In the genomic region with DNA sequence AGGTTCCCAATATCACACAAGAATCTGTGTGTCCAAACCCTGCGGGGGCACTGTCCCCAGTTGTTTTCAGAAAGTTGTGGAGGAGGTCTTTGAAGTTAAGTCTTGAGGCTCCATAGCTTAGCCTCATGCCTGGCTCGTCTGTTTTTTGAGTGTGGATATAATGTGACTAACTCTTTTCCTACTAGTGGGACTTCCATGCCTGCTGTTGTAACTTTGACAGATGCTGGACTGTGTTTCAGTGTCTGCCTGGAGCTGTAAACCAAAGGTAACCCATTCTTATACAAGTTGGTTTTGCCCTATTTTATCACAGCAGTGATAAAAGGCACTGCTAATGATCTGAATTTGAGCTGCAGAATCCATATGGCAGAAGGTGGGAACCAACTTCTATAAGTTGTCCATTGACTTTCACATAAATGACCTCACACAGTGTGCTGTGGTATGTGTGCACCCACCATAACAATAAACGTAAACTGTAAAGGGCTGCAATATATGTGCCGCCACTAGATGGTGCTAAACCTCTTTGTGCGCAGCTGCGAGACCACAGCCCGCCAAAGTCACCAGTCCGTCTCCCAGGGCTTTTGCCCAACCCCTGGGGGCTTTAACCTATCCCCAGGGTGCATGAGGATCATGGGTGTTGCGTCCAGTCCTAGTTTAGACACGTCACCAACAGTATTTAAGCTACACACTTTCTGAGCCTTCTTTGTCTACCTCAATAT, we compare ENCODE assay signal across 8 mouse cellular contexts. TPM values are rescaled to one million over a fixed set of nuclear protein-coding genes. Genes with fewer than 3 reads are reported as not detected.
DNase-seq lines count a peak whose midpoint lies in the region; ATAC-seq lines count a peak whose summit lies in the region.
"Not testable (repeated sequence)": the region's sequence is repeated elsewhere in the genome, so short reads cannot be mapped to it uniquely, and the experiment has no call there.

TSS of gene Gm8113 (plus strand) at position 703 of the 716 bp plus-strand sequence.

- H3K27me3 ChIP-seq in intestine, embryonic 14.5 days (replicated peaks; ENCODE audit: control insufficient read depth, insufficient read depth, low read length), result not testable (repeated sequence)

- peak within 1 kb of the TSS; percentile 74 for H3K9ac ChIP-seq in intestine, embryonic 14.5 days (ENCODE audit: low read length)

- intact Hi-C loops in gastrocnemius, postnatal 14 days (cut with DNase I; ENCODE audit: low total_unique reads), result not testable (repeated sequence)

- peak within 1 kb of the TSS; percentile 48 for H3K4me3 ChIP-seq in intestine, embryonic 14.5 days (ENCODE audit: low read depth, low read length)

- H3K36me3 ChIP-seq in intestine, embryonic 14.5 days (ENCODE audit: control insufficient read depth, insufficient read depth, low read length), result not testable (repeated sequence)

- H3K27ac ChIP-seq in intestine, embryonic 14.5 days (ENCODE audit: low read depth), result peak within 1 kb of the TSS; percentile 90

- H3K9me3 ChIP-seq in intestine, embryonic 14.5 days (ENCODE audit: control insufficient read depth, low read length), result not testable (repeated sequence)

- H3K4me2 ChIP-seq in intestine, embryonic 14.5 days (ENCODE audit: low read length), result peak within 1 kb of the TSS; percentile 48

- ATAC-seq in intestine, embryonic 14.5 days (replicated peaks; ENCODE audit: low FRiP score, low TSS enrichment, low read depth), result peak; percentile 100

- peak; percentile 35 to 80 for DNase-seq in adrenal gland, adult (ENCODE audit: inconsistent age in 2 of 2, low spot score in 1 of 2)
- peak; percentile 89 for DNase-seq in embryo, embryonic 11 days
- DNase-seq in gastrocnemius, postnatal 14 days, result peak; percentile 36
- DNase-seq in intestine, embryonic 14.5 days (ENCODE audit: low spot score), result peak; percentile 95
- DNase-seq in left cerebral cortex, adult 8-10 months (ENCODE audit: low spot score in 2 of 2), result peak; percentile 14 to 25
- DNase-seq in lung, postnatal 4 days, result peak; percentile 64 to 70
- DNase-seq in right cerebral cortex, adult 18-20 months, result peak; percentile 37
- peak; percentile 19 for DNase-seq in urinary bladder, adult 2 months (ENCODE audit: low spot score)

- WGBS in intestine, embryonic 14.5 days, result 8% methylated on average over 10 of the region's 10 CpGs

- H3K4me1 ChIP-seq in intestine, embryonic 14.5 days (replicated peaks; ENCODE audit: control insufficient read depth, insufficient read depth, low read length), result not testable (repeated sequence)

RNA-seq across cellular contexts. Expression of gene Gm8113, which starts in this region (rescaled TPM):
- under 1 TPM; 0.12 to 0.18 TPM for total RNA-seq in gastrocnemius, postnatal 14 days (2021)
- 20.5 and 21.7 TPM in 2 replicates for polyA plus RNA-seq in intestine, embryonic 14.5 days (2014; fragmentation: Nextera tagmentation; extraction: Ambion mirVana)
- under 1 TPM in 3 of 4 experiments, not detected in 1; 0.13 to 0.18 (median 0.15) TPM for total RNA-seq in left cerebral cortex, adult 8-10 months (2022)
- polyA plus RNA-seq in urinary bladder, adult 2 months (2012; rRNA removed), result 4.3 and 5.7 TPM in 2 replicates

Comparison
In these comparisons a context has a peak if more than half of its experiments do, and no peak if none do; other contexts are left out.
1. Peak in every context shown above with its lines: DNase-seq, ATAC-seq, H3K4me3 ChIP-seq and H3K27ac ChIP-seq.
2. Peak in DNase-seq in gastrocnemius, postnatal 14 days; RNA of the gene not detected or under 1 TPM.
3. Peak in DNase-seq in left cerebral cortex, adult 8-10 months; RNA of the gene not detected or under 1 TPM.
4. DNase-seq: peak in every context shown above with its lines; median percentile 95 in intestine, embryonic 14.5 days; 89 in embryo, embryonic 11 days; 67 in lung, postnatal 4 days; 58 in adrenal gland, adult; 37 in right cerebral cortex, adult 18-20 months; 36 in gastrocnemius, postnatal 14 days; 20 in left cerebral cortex, adult 8-10 months; 19 in urinary bladder, adult 2 months.